Mouse (Mus musculus) liver, adult 2 months (tissue): ENCODE measurements around the gene Fsd1.

Experiments used
- CTCF ChIP-seq: fragments of 200-500 bp; IDR thresholded peaks from 2 replicates; pipeline ENCODE4 v1.5.1; 2011; ENCODE audit warnings: low read depth, low read length, control low read depth
- POLR2A ChIP-seq: fragments of 200-500 bp; IDR thresholded peaks from 2 replicates; pipeline ENCODE4 v1.6.1; 2011; ENCODE audit warnings: low read length, control low read depth; ENCODE audit not compliant: insufficient read depth; ENCODE audit errors: extremely low read depth

GRCm38 (mm10) chr17:56040030-56040856, 53.9 kb downstream of the Fsd1 start, which contains the start of gene Chaf1a:
- no peak for TF ChIP-seq CTCF
- no peak for TF ChIP-seq POLR2A
